Mouse (Mus musculus): ENCODE measurements at regions not wholly inside any gene's neighbourhood (a gene's known extent, or its start where the extent isn't known, plus 50 kb on each side); places are given as distances from the start of the nearest gene placed in this dataset.

DNA sequence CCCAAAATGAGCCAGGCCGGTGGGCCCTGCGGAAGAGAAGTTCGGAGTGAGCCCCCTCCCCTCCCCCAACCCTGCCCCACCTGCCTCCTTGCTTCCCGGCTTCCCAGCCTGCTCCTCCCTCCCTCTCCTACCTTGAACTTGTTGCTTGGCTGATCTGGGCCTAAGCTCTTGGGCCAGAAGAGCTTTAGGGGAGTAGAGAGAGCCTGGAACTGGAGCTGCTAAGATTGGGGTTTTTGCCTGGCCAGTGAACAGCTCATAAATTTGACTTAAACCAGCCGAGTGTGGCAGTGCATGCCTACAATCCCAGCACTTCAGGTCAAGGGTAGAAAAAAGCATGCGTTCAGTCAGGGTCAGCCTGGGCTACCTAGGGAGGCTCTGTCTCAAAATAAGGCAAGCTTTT is 83.5 kb upstream of the Rpl38 start:
- TF ChIP-seq POLR2A (IDR thresholded peaks at IDR 0.05; ENCODE audit: insufficient read depth, low read depth, low read length) (no peak), CTCF (IDR thresholded peaks at IDR 0.05; ENCODE audit: insufficient read depth, low read depth, low read length) (no peak)
